Mouse (Mus musculus) bone marrow macrophage, adult 2 months (primary cell): ENCODE measurements around the gene Gjc3. TPM values are rescaled to one million over a fixed set of nuclear protein-coding genes. Genes with fewer than 3 reads are reported as not detected.

Source experiments
- H3K27ac ChIP-seq: 2 replicates; pipeline ENCODE4 v1.5.1; 2012; ENCODE audit warnings: low read depth, low read length; ENCODE audit not compliant: insufficient read depth
- H3K4me1 ChIP-seq: 2 replicates; pipeline ENCODE4 v1.6.1; 2012; ENCODE audit warnings: low read length; ENCODE audit not compliant: control insufficient read depth, insufficient read depth
- H3K4me3 ChIP-seq: 2 replicates; pipeline ENCODE4 v1.5.1; 2012; ENCODE audit warnings: mild to moderate bottlenecking, low read length, moderate library complexity; ENCODE audit not compliant: insufficient read depth
- CTCF ChIP-seq: IDR thresholded peaks from 2 replicates; pipeline ENCODE4 v1.5.1; 2012; ENCODE audit warnings: low read depth, mild to moderate bottlenecking, low read length, moderate library complexity
- POLR2A ChIP-seq: IDR thresholded peaks from 2 replicates; pipeline ENCODE4 v1.6.1; 2012; ENCODE audit warnings: mild to moderate bottlenecking, low read depth, low read length, borderline replicate concordance
- polyA plus RNA-seq: library from polyadenylated mRNA; stranded (reverse); fragments of >200 nt; gene quantifications from 2 replicates; pipeline ENCODE4 v1.2.4, GENCODE M21; 2012; ENCODE audit not compliant: missing spikeins, insufficient read depth, insufficient read length

The Gjc3 gene
- polyA plus RNA-seq, result not detected in 2 replicates

DNA sequence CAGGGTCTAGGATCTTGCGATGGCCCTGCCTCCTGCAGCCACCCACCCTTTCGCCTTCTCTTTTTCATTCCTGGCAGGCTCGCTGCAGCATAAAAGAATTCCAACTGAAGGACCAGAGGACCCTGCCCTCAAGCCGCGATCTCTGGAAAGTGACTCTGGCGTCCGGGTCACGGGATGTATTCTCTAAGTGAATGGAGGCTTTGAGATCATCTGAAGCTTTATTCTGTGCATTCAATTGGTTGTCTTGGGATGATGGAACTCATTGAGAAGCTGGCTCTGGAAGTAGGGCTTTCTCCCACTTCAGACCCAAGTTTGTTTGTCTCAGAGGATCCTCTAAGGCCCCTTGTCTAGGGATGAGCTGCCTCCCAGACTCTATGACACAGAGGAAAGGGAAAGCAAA, at the start of gene Gjc3:
TSS of gene Gjc3 (minus strand) at position 154 of the 400 bp plus-strand sequence.
- no peak within 1 kb of the TSS for H3K4me3 ChIP-seq
- H3K27ac ChIP-seq, result no peak within 1 kb of the TSS
- H3K4me1 ChIP-seq, result no peaks in the 10 kb centered on the region
- no peak for TF ChIP-seq POLR2A
- TF ChIP-seq CTCF, result no peak

DNA sequence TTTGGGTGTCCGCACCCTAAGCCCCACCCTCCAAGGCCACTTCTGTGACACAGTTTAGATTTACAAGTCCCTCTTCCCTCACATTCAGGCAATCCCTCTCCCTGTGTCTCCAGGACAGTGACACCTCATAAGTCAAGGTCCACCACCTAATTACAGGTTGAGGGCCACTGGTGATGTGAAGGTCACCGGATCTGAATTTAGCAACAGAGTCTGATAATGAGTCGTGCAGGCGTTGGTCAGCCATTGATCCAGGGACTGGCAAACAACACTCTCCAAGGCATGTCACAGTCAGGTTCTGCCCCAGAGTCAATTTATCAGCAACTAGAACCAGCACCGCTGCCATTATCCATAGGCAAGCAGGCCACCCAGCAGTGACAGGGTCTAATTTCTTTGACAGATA, 49.5 kb upstream of the Gjc3 start:
- H3K4me3 ChIP-seq, result no peak overlapping the region
- H3K4me1 ChIP-seq, result no peaks in the 10 kb centered on the region
- no peak overlapping the region for H3K27ac ChIP-seq
- TF ChIP-seq CTCF (no peak), POLR2A (no peak)

DNA sequence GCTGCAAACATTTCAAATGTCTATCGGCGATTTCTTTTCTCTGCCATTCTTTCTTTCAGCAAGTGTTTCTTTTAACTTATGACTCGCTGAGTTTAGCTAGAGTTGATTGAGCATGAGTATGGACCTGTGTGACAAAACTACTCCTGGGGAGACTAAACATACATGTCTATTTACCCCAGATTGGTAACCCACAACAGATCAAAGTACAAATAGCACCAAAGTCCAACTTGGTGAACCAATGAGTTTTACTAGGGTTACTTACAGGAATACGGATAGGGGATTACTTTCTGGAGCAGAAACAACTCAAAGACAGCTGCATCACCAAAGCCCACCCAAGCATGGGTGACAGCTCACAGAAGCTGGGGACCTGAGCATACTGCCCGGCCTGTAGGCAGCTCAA, 46.5 kb upstream of the Gjc3 start:
- H3K4me3 ChIP-seq, result no peak overlapping the region
- no peaks in the 10 kb centered on the region for H3K4me1 ChIP-seq
- TF ChIP-seq POLR2A (no peak), CTCF (no peak)
- H3K27ac ChIP-seq, result no peak overlapping the region

DNA sequence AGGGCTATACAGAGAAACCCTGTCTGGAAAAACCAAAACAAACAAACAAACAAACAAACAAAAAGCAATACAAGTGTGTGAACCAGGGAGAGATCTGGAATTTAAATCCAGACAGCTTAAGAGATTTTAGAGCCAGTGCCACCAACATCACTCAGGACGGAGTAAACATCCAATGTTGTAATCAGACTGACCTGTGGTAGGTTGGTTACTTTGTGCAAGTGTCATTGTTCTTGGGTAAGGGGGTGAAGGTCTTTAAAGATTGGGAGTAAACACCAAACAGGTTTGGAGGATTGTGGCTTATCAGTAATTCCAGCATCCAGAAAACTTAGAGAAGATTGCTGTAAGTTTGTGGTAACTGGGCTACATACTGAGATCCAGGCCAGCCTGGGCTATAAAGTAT, 23.5 kb upstream of the Gjc3 start:
- no peak overlapping the region for H3K27ac ChIP-seq

DNA sequence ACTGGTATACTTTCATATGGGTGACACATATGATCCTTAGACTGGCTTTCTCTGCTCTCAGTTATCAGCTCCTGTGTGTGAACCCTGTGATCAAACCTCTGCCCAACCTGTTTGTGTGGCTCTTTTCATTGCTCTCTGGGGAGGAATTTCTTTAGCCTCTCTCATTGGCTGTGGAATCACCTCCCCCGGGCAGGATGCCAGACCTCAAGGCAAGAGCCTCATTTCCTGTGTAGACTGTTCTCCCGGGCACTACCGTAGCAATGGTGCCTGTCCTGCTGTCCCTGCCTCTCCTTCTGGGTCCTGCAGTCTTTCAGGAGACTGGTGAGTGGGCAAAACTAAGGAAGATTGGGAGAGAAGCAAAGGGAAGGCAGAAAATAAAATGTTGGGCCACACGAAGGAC, 18.4 kb upstream of the Gjc3 start, which contains the start of gene Azgp1:
TSS of gene Azgp1 (plus strand) at position 221 of the 400 bp plus-strand sequence.
- H3K27ac ChIP-seq, result no peak within 1 kb of the TSS
- TF ChIP-seq CTCF (no peak), POLR2A (no peak)

More for the DNA sequence above, 23.5 kb upstream of the Gjc3 start:
- Histone ChIP-seq H3K4me1 (no peaks in the 10 kb centered on the region), H3K4me3 (no peak overlapping the region)
- TF ChIP-seq POLR2A, result no peak
- TF ChIP-seq CTCF, result no peak

DNA sequence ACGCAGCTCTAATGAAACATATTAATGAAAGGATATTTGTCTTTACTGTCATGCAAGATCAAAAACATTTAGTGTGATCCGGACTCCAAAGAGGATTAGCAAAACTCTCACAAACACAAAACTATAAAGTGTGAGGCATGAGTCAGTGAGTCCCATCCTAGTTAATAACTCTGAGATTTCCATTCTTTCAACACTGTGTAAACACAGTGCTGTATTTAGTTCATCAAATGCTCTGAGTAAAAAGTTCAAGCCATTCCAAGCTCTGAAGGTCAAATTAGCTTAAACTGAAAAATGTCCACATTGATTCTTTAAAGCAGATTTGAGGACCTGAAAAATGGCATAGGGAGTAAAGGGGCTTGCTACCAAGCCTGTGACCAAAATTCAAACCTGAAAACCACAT, 16.2 kb upstream of the Gjc3 start:
- no peak overlapping the region for H3K27ac ChIP-seq
- H3K4me3 ChIP-seq, result no peak overlapping the region
- no peak for TF ChIP-seq CTCF
- TF ChIP-seq POLR2A, result no peak
- no peaks in the 10 kb centered on the region for H3K4me1 ChIP-seq

More for the DNA sequence above, 18.4 kb upstream of the Gjc3 start, which contains the start of gene Azgp1:
- no peak within 1 kb of the TSS for H3K4me3 ChIP-seq
- H3K4me1 ChIP-seq, result no peaks in the 10 kb centered on the region

DNA sequence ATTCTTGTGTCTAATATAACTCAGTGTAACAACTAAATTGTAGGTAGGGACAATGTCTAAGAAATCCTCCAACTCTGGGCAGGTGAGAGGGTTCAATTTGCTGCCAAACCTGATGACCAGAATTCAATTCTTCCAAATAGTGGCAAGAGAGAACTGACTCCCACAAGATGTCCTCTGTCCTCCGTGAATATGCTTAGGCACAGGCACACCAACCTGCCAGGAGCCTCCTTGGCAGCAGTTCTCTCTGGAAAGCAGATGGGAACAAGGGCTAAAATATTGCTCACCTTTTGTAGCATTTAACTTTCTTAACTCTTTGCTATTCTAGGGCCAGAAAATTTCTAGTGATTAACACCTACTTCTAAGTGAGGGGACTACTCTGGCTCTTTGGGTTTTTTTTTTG, 14.4 kb upstream of the Gjc3 start:
- TF ChIP-seq POLR2A (no peak), CTCF (no peak)
- no peak overlapping the region for H3K27ac ChIP-seq
- H3K4me3 ChIP-seq, result no peak overlapping the region
- no peaks in the 10 kb centered on the region for H3K4me1 ChIP-seq

DNA sequence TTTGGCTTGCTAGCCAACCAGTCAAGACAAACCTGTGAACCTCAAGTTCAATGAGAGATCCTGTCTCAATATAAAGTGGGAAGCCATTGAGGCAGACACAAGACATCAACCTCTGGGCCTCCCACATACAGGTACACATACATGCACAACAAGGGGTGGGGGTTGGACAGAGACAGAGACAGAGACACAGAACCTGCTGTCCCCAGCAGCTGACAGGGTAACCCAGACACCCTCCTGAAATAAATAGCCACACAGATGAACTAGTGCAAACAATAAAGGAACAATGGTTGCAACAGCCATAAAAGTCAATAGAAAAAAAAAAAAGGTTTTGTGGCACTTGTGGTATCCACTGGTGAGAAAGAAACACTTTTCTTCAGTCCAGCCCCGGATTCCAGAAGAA, 12.5 kb upstream of the Gjc3 start:
- TF ChIP-seq CTCF, result no peak
- no peak for TF ChIP-seq POLR2A
- Histone ChIP-seq H3K4me1 (no peaks in the 10 kb centered on the region), H3K4me3 (no peak overlapping the region), H3K27ac (no peak overlapping the region)

DNA sequence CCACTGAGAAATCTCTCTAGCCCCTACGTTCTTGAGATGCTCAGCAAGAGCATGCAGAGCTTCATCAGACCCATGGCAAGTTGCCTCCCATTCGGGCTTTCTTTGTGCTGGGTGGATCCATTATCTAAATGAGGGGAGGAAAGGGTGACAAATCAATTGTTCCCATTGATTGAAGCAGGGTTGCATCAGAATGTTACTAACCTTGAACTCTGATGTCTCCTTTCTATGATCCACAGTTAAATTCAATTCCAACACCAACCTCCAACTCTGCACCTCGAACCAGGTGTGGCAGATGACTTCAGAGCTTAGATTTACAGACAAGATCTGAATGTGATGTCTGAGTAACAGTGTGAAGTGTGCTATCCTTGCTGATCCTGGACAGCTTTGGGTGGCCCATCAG, 11.8 kb upstream of the Gjc3 start:
- no peak for TF ChIP-seq CTCF
- TF ChIP-seq POLR2A, result no peak

DNA sequence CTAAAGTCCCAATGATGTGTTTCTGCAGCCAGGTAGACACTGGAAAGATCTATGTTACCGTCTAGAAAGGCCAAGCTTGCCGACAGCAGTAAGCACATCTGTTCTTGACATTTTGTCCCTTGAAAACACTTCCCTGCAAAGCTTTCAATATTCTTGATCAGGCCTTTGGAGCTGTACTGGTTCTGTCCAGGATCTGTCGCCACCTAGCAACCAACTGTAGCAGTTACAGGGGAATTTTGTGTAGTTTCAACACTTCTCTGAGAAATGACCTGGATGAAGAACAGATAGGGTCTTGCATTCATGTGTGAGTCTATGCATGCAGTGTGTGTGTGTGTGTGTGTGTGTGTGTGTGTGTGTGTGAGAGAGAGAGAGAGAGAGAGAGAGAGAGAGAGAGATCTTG, 10.8 kb upstream of the Gjc3 start:
- TF ChIP-seq POLR2A (no peak), CTCF (no peak)
- Histone ChIP-seq H3K4me1 (no peaks in the 10 kb centered on the region), H3K27ac (no peak overlapping the region), H3K4me3 (no peak overlapping the region)

More for the DNA sequence above, 11.8 kb upstream of the Gjc3 start:
- no peaks in the 10 kb centered on the region for H3K4me1 ChIP-seq
- no peak overlapping the region for H3K4me3 ChIP-seq
- H3K27ac ChIP-seq, result no peak overlapping the region

DNA sequence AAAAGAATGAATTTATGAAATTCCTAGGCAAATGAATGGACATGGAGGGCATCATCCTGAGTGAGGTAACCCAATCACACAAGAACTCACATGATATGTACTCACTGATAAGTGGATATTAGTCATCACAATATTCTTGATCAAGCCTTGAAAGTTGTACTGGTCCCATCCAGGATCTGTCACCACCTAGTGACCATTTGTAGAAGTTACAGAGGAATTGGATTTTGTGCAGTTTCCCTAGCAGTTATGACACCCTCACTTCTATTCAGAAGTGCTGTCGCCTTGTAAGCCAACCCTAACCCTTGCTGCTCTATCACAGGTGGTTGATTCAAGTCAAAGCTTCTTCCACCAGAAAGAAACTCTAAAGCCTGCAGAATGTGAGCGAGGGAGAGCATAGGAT, 10.3 kb upstream of the Gjc3 start:
- TF ChIP-seq CTCF (no peak), POLR2A (no peak)
- no peak overlapping the region for H3K4me3 ChIP-seq
- no peaks in the 10 kb centered on the region for H3K4me1 ChIP-seq
- H3K27ac ChIP-seq, result no peak overlapping the region
